Comparison of ENCODE assay signal across 8 mouse cellular contexts in the genomic region with DNA sequence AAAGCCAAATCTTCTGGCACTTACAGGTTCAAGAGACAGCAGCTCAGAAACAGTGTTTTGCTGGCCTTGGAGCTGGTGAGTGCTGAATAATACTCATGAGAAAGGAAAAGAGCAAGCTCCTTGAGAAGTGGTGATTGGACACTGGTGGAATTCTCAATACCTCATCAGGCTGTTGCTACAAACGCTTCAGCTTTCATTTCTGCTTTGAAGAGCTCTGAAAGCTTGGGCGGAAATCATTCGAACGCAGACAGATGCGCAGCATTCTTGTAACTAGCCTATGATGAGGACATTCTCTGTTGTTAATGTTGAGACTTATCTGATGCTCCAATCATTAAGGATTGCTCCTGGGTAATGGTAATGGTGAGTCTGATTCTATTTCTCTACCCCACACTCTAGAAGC. TPM values are rescaled to one million over a fixed set of nuclear protein-coding genes. Genes with fewer than 3 reads are reported as not detected.
A peak's percentile ranks its signal among the peaks of the same experiment; 100 is the strongest.
DNase-seq lines count a peak whose midpoint lies in the region; ATAC-seq and TF ChIP-seq lines count a peak whose summit lies in the region.

Ktn1 (plus strand) TSS at position 231 of the 400 bp plus-strand sequence.

- H3K4me3 ChIP-seq in ES-Bruce4 (ENCODE audit: low read depth, low read length) = peak within 1 kb of the TSS; percentile 75
- peak within 1 kb of the TSS; percentile 92 for H3K4me3 ChIP-seq in embryonic facial prominence, embryonic 12.5 days
- peak within 1 kb of the TSS; percentile 81 for H3K4me3 ChIP-seq in heart, embryonic 13.5 days

- H3K4me1 ChIP-seq in ES-Bruce4 (ENCODE audit: control insufficient read depth, insufficient read depth, low read length) = peaks cover 2% of the 10 kb centered on the region
- peaks cover 8% of the 10 kb centered on the region for H3K4me1 ChIP-seq in embryonic facial prominence, embryonic 12.5 days
- H3K4me1 ChIP-seq in heart, embryonic 13.5 days = peaks cover 33% of the 10 kb centered on the region

- H3K27ac ChIP-seq in ES-Bruce4 (ENCODE audit: insufficient read depth, low read length) = no peak within 1 kb of the TSS
- H3K27ac ChIP-seq in embryonic facial prominence, embryonic 12.5 days = peak within 1 kb of the TSS; percentile 95
- H3K27ac ChIP-seq in heart, embryonic 13.5 days (replicated peaks) = peak within 1 kb of the TSS; percentile 95

- 50% methylated on average over 5 of the region's 5 CpGs for WGBS in embryonic facial prominence, embryonic 12.5 days
- 48% methylated on average over 5 of the region's 5 CpGs for WGBS in heart, embryonic 13.5 days

- H3K36me3 ChIP-seq in ES-Bruce4 (ENCODE audit: control insufficient read depth, insufficient read depth, low read length, poor library complexity, severe bottlenecking) = no peaks in the 10 kb centered on the region
- no peaks in the 10 kb centered on the region for H3K36me3 ChIP-seq in embryonic facial prominence, embryonic 12.5 days
- H3K36me3 ChIP-seq in heart, embryonic 13.5 days = no peaks in the 10 kb centered on the region

- no peak for TF ChIP-seq EP300 in ES-Bruce4 (IDR thresholded peaks at IDR 0.05; ENCODE audit: insufficient read depth, low read depth, low read length)

- peak within 1 kb of the TSS; percentile 95 for H3K9ac ChIP-seq in ES-Bruce4 (ENCODE audit: low read depth, poor library complexity, severe bottlenecking)
- peak within 1 kb of the TSS; percentile 93 for H3K9ac ChIP-seq in embryonic facial prominence, embryonic 12.5 days
- H3K9ac ChIP-seq in heart, embryonic 13.5 days = peak within 1 kb of the TSS; percentile 92

- intact Hi-C loops in left cerebral cortex, postnatal 14 days (cut with DNase I) = loop anchor here (2.0 kb wide), 1 partner anchor 49 kb away; no protein-coding TSS in a partner anchor

- H3K4me2 ChIP-seq in embryonic facial prominence, embryonic 12.5 days (replicated peaks) = peak within 1 kb of the TSS; percentile 74
- H3K4me2 ChIP-seq in heart, embryonic 13.5 days = peak within 1 kb of the TSS; percentile 76

- no peaks in the 10 kb centered on the region for H3K27me3 ChIP-seq in ES-Bruce4 (ENCODE audit: control insufficient read depth, insufficient read depth, low read length, poor library complexity, severe bottlenecking)
- no peaks in the 10 kb centered on the region; the same call in 1 of the 2 replicates for H3K27me3 ChIP-seq in embryonic facial prominence, embryonic 12.5 days
- no peaks in the 10 kb centered on the region for H3K27me3 ChIP-seq in heart, embryonic 13.5 days (replicated peaks)

- TF ChIP-seq POLR2A in ES-Bruce4 (IDR thresholded peaks at IDR 0.05; ENCODE audit: insufficient read depth, low read length) = no peak

- peak; percentile 21 for DNase-seq in embryo, embryonic 10 days (ENCODE audit: low spot score)
- no peak for DNase-seq in embryo, embryonic 11 days
- no peak for DNase-seq in left cerebral cortex, postnatal 14 days (ENCODE audit: low spot score in 2 of 2)
- no peak for DNase-seq in urinary bladder, postnatal 36 days (ENCODE audit: low spot score in 2 of 2)

- ATAC-seq in embryonic facial prominence, embryonic 12.5 days (ENCODE audit: insufficient number of reproducible peaks, insufficient read depth, low FRiP score, low TSS enrichment) = no peak
- no peak for ATAC-seq in heart, embryonic 13.5 days (ENCODE audit: extremely low read depth, insufficient number of reproducible peaks, low FRiP score, low TSS enrichment)
- 0 out of 2 replicates have a peak, but pooled peaks have one; percentile 13 for ATAC-seq in monocyte, adult 5-6 weeks (replicated peaks; ENCODE audit: insufficient number of reproducible peaks, low FRiP score, low TSS enrichment, poor library complexity, severe bottlenecking)

- no peak for TF ChIP-seq CTCF in ES-Bruce4 (IDR thresholded peaks at IDR 0.05; ENCODE audit: low read depth, low read length)

- no peaks in the 10 kb centered on the region for H3K9me3 ChIP-seq in ES-Bruce4 (replicated peaks; ENCODE audit: control insufficient read depth, insufficient read depth, low read length, poor library complexity, severe bottlenecking)
- no peaks in the 10 kb centered on the region for H3K9me3 ChIP-seq in embryonic facial prominence, embryonic 12.5 days
- H3K9me3 ChIP-seq in heart, embryonic 13.5 days = no peaks in the 10 kb centered on the region

RNA-seq across cellular contexts. Expression of gene Ktn1, which starts in this region (rescaled TPM):
- 135 TPM in 2 replicates for polyA plus RNA-seq in ES-Bruce4 (2011; ENCODE audit: insufficient read depth, insufficient read length, low read depth, missing spikeins)
- 64.7 and 70.6 TPM in 2 replicates for polyA plus RNA-seq in embryonic facial prominence, embryonic 12.5 days (2016; fragmentation: Nextera tagmentation; extraction: Ambion mirVana)
- polyA plus RNA-seq in heart, embryonic 13.5 days (2015; fragmentation: Nextera tagmentation; extraction: Ambion mirVana) = 58.5 and 65.1 TPM in 2 replicates
- 10 to 100 TPM; 89.8 to 94.0 TPM for total RNA-seq in left cerebral cortex, postnatal 14 days (2021)
- total RNA-seq in monocyte, adult 5-6 weeks (2017) = 61.7 to 119 TPM (median 75.3 TPM) in 3 replicates
